Mouse (Mus musculus): ENCODE data around the gene Ttc8.

DNA sequence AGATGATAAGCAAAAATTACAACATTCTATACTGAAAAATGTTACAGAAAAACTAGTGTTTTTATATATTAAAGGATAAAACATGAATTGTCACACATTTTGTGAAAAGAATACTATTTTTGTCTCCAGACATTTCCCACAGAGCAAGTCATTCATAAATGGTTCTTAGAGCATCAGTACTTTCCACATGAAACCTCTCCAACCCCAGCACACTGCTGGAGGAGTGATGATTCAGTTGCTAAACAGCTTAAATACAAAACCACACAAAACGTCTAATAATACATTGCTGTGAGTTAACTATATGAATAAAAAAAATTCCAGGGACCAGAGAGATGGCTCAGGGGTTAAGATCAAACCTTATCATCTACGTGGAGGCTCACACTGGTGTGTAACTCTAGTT, 45.2 kb upstream of the Ttc8 start:
- TF ChIP-seq CTCF (IDR thresholded peaks at IDR 0.05; ENCODE audit: extremely low read depth, insufficient read depth, low read length) (no peak), POLR2A (IDR thresholded peaks at IDR 0.05; ENCODE audit: extremely low read depth, insufficient read depth, low read length) (no peak)
